Mouse (Mus musculus) heart, adult 2 months (tissue): Measurements from ENCODE around the gene Ptdss2. TPM values are rescaled to one million over a fixed set of nuclear protein-coding genes. Genes with fewer than 3 reads are reported as not detected.

ENCODE experiments used
- DNase-seq, 2 experiments: peaks; one replicate each; pipeline ENCODE4 v3.0.0; 2021
- H3K27ac ChIP-seq: fragments of 200-600 bp; 2 replicates; pipeline ENCODE4 v1.8.1; 2022
- H3K27me3 ChIP-seq: fragments of 200-500 bp; 2 replicates; pipeline ENCODE4 v1.6.1; 2012; ENCODE audit warnings: mild to moderate bottlenecking, low read length, inconsistent platforms, mixed read lengths; ENCODE audit not compliant: control insufficient read depth, insufficient read depth
- H3K36me3 ChIP-seq: fragments of 200-500 bp; 2 replicates; pipeline ENCODE4 v1.6.1; 2012; ENCODE audit warnings: low read length, inconsistent platforms; ENCODE audit not compliant: control insufficient read depth, insufficient read depth
- H3K4me1 ChIP-seq: fragments of 200-500 bp; 2 replicates; pipeline ENCODE4 v1.6.1; 2011; ENCODE audit warnings: low read length; ENCODE audit not compliant: control insufficient read depth, insufficient read depth
- H3K4me3 ChIP-seq: fragments of 200-600 bp; 2 replicates; pipeline ENCODE4 v1.8.1; 2022
- H3K79me2 ChIP-seq: fragments of 200-500 bp; replicated peaks from 2 replicates; pipeline ENCODE4 v1.6.1; 2012; ENCODE audit warnings: mild to moderate bottlenecking, inconsistent platforms, low read length, moderate library complexity, mixed read lengths; ENCODE audit not compliant: control insufficient read depth, insufficient read depth
- H3K9ac ChIP-seq: fragments of 200-500 bp; 2 replicates; pipeline ENCODE4 v1.6.1; 2012; ENCODE audit warnings: low read depth, mild to moderate bottlenecking, control low read depth, inconsistent platforms, low read length, mixed read lengths
- CTCF ChIP-seq: fragments of 200-600 bp; IDR thresholded peaks from 2 replicates; pipeline ENCODE4 v1.8.1; 2022; ENCODE audit warnings: antibody characterized with exemption, mild to moderate bottlenecking, moderate library complexity
- EP300 ChIP-seq: fragments of 200-500 bp; IDR thresholded peaks from 2 replicates; pipeline ENCODE4 v1.6.1; 2011; ENCODE audit warnings: low read depth, low read length, control low read depth; ENCODE audit not compliant: insufficient read depth
- POLR2A ChIP-seq: fragments of 200-500 bp; IDR thresholded peaks from 2 replicates; pipeline ENCODE4 v1.6.1; 2011; ENCODE audit warnings: mild to moderate bottlenecking, low read depth, low read length, control low read depth; ENCODE audit not compliant: insufficient read depth
- WGBS: fragments of 180-500 bp; shearing (Covaris S2); methylation state at CpG from one replicate; pipeline ENCODE4 v1.1.7; 2018; 5-methylcytosine and 5-hydroxymethylcytosine counted together
- intact Hi-C: fragments of 180-260 bp; cut with DNase I; formaldehyde crosslinking; loops from one replicate; pipeline ENCODE4 v1.15.1; 2025
- polyA plus RNA-seq: library from polyadenylated mRNA; depleted of rRNA; stranded (reverse); fragments of >200 nt; gene quantifications from 2 replicates; pipeline ENCODE4 v1.2.3, GENCODE M21; 2012
- total RNA-seq, 2 experiments: library from RNA; stranded (reverse); gene quantifications; 2 replicates each; pipeline ENCODE4 v1.2.3; 2021

Gene Ptdss2
- total and polyA plus RNA-seq, 3 experiments = 22.4 to 29.7 (median 25.9) TPM

DNA sequence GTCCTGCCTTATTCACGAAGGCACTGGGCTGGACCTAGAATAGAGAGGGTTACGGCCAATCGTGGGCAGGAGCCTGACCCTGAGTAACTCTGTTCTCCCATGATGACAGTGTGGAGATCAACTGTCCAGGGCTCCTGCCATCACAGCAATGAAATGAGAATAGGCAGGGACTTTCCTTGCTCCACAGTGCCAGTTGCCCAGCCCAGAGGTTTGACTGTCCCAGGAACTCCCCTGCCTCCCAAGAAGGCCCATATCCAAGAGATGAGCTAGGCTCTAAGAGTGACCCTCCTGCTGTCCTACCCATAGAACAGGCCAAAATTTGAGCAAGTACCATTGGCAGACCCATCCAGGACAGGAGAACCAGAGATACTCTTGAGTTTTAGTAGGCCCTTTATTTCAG lies 66.6 kb downstream of the Ptdss2 start:
- intact Hi-C loops = no loop called here
- H3K4me3 ChIP-seq = no peak overlapping the region
- no peak overlapping the region for H3K27ac ChIP-seq
- 96% methylated on average over 3 of the region's 3 CpGs for WGBS
- H3K27me3 ChIP-seq = no peaks in the 10 kb centered on the region
- no peaks in the 10 kb centered on the region for H3K36me3 ChIP-seq
- peaks cover 9% of the 10 kb centered on the region for H3K4me1 ChIP-seq
- DNase-seq = no peak
- no peak for TF ChIP-seq POLR2A
- no peak for TF ChIP-seq CTCF
- TF ChIP-seq EP300 = no peak
- H3K79me2 ChIP-seq = peaks cover 1% of the 10 kb centered on the region; the same call in 1 of the 2 replicates
- H3K9ac ChIP-seq = no peak overlapping the region

- Histone ChIP-seq H3K9ac (no peak overlapping the region), H3K79me2 (peaks cover 1% of the 10 kb centered on the region; the same call in 1 of the 2 replicates), H3K27ac (no peak overlapping the region), H3K4me3 (no peak overlapping the region), H3K4me1 (peaks cover 11% of the 10 kb centered on the region), H3K36me3 (no peaks in the 10 kb centered on the region), H3K27me3 (no peaks in the 10 kb centered on the region)
- TF ChIP-seq CTCF (no peak), EP300 (no peak), POLR2A (no peak)
- intact Hi-C loops = loop anchor here (5.0 kb wide), 1 partner anchor 248 kb away; the partner anchor contains the start of gene Pgghg
- DNase-seq = no peak
- 77% methylated on average over 3 of the region's 3 CpGs for WGBS
Observed at GRCm38 (mm10) chr7:141190220-141190619, 68.0 kb downstream of the Ptdss2 start.

DNA sequence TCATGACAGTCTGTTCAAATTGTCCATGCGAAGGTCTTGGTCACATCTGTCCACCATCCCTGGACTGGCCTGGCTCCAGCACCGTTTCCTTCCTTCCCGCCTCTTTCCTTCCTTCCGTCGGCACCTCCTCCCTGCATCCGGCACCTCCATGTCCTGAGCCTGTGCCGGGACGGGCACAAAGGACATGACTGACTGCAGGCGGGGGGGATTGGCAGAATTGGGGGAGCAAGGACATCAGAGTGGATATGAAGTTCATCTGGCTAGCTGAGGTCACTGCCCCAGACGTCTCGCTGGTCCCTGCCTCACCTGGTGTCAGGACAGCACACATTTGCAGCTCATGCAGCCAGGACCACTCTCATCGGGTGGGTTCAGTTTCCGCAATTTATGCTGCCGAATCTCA lies 68.9 kb downstream of the Ptdss2 start:
- Histone ChIP-seq H3K4me1 (peaks cover 11% of the 10 kb centered on the region), H3K27ac (peak overlapping the region; percentile 41), H3K4me3 (no peak overlapping the region), H3K79me2 (peaks cover 1% of the 10 kb centered on the region; the same call in 1 of the 2 replicates), H3K27me3 (no peaks in the 10 kb centered on the region), H3K36me3 (no peaks in the 10 kb centered on the region), H3K9ac (no peak overlapping the region)
- TF ChIP-seq POLR2A (0 out of 2 replicates have a peak, but pooled peaks have one; percentile 17), EP300 (0 out of 2 replicates have a peak, but pooled peaks have one; percentile 37), CTCF (no peak)
- DNase-seq = peak; percentile 37 to 55
- WGBS = 57% methylated on average over 14 of the region's 14 CpGs
- intact Hi-C loops = loop anchor here (5.0 kb wide), 1 partner anchor 249 kb away; the partner anchor contains the start of gene Pgghg

- TF ChIP-seq CTCF (no peak), POLR2A (no peak), EP300 (no peak)
- WGBS = 88% methylated on average over 24 of the region's 24 CpGs
- Histone ChIP-seq H3K9ac (no peak overlapping the region), H3K4me1 (peaks cover 11% of the 10 kb centered on the region), H3K27ac (no peak overlapping the region; the same call in 1 of the 2 replicates), H3K27me3 (no peaks in the 10 kb centered on the region), H3K79me2 (peaks cover 1% of the 10 kb centered on the region; the same call in 1 of the 2 replicates), H3K4me3 (no peak overlapping the region), H3K36me3 (no peaks in the 10 kb centered on the region)
- no peak for DNase-seq
- intact Hi-C loops = loop anchor here (5.0 kb wide), 1 partner anchor 250 kb away; the partner anchor contains the start of gene Pgghg
Observed at GRCm38 (mm10) chr7:141191796-141192685, 69.9 kb downstream of the Ptdss2 start.

DNA sequence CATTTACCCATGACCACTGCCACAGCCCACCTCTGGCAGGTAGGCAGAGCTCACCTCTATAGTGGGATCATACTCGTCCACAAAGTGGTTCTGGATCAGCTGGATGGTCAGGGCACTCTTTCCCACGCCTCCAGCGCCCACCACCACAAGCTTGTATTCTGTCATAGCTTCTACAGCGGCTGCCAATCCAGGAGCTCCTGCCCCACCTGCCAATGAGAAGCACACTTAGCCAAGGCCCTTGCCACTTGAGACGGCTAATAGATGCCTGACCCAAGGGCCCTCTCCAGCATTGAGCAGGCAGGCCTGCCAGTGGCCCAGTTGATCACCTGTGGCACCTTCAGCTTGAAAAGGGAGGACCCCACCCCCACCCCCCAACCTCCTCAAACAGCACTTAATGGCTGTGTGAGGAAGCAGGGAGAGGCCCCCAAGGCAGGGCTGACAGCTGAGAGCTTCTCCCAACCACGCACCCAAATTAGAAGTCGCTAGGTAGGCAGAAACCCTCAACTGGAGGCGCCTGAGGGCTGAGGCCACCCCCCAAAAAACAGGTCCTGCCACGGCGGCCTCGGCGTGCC lies 70.7 kb downstream of the Ptdss2 start:
- intact Hi-C loops = loop anchor here (5.0 kb wide), 1 partner anchor 251 kb away; the partner anchor contains the start of gene Pgghg
- Histone ChIP-seq H3K4me1 (peaks cover 11% of the 10 kb centered on the region), H3K27ac (peak overlapping the region; percentile 92), H3K79me2 (peaks cover 1% of the 10 kb centered on the region; the same call in 1 of the 2 replicates), H3K4me3 (peak overlapping the region; percentile 95), H3K36me3 (no peaks in the 10 kb centered on the region), H3K9ac (peak overlapping the region; percentile 94), H3K27me3 (no peaks in the 10 kb centered on the region)
- DNase-seq = no peak
- no peak for TF ChIP-seq POLR2A
- TF ChIP-seq EP300 = no peak
- no peak for TF ChIP-seq CTCF
- WGBS = 34% methylated on average over 12 of the region's 12 CpGs
